Mouse (Mus musculus): ENCODE data around the gene Col27a1. TPM values are rescaled to one million over a fixed set of nuclear protein-coding genes. Genes with fewer than 3 reads are reported as not detected.

The Col27a1 gene
- total and polyA plus RNA-seq, 2 experiments from 2014 or later: 0.56 to 5.3 TPM

DNA sequence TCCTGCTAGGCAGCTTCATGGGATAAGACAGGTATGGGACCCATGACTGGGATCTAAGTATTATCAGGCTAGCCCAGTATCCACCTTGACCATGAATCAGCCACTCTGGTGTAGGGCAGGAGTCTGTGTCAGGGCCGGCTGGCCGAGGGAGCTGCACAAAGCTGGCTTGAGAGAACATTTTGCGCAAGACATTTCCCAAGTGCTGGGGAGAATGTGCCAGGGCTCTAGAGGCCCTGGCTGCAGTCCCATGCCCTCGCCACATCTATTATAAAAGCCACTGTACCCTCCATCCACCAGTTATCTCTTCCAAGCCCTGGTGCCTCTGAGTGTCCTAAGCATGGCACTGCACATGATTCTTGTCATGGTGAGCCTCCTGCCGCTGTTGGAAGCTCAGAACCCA lies 148.3 kb downstream of the Col27a1 start, which contains the start of gene Orm2:
Gene Orm2, plus strand, starts transcription at position 300 of the 400 bp plus-strand sequence.
- H3K27me3 ChIP-seq (ENCODE audit: insufficient read depth, low read length): no peaks in the 10 kb centered on the region
- H3K4me2 ChIP-seq (ENCODE audit: low read depth): no peak within 1 kb of the TSS
- WGBS: 84% methylated on average over 5 of the region's 5 CpGs
- H3K4me1 ChIP-seq (ENCODE audit: insufficient read depth): no peaks in the 10 kb centered on the region
- H3K36me3 ChIP-seq (ENCODE audit: insufficient read depth): no peaks in the 10 kb centered on the region
- ATAC-seq: no peak
- H3K9me3 ChIP-seq (ENCODE audit: low read length): no peaks in the 10 kb centered on the region
- DNase-seq: no peak
- no peak for TF ChIP-seq CTCF (IDR thresholded peaks at IDR 0.05; ENCODE audit: low read depth)
- no peak within 1 kb of the TSS for H3K9ac ChIP-seq
- no peak within 1 kb of the TSS for H3K27ac ChIP-seq (ENCODE audit: low read depth, low read length)
- H3K4me3 ChIP-seq (ENCODE audit: low read depth, low read length): no peak within 1 kb of the TSS

DNA sequence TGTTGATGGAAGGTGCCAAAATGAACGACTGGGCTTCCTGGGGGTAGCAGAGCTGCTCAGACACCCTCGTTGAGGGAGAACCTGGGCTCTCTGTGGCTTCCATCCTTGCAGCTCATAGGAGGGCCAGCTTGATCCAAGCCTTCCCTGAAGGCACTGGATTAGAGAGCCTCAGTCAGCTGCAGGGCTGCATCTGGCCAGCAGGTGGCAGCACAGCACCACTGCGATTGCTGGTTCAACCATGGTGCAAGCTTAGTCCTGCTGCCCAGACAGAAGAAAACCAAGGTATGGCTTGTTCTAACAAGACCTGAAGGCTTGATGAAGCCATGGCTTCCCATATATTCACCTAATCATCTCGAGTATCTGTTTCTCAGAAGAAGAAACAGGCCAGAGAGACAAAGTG lies 154.8 kb downstream of the Col27a1 start:
- Histone ChIP-seq H3K9me3 (ENCODE audit: low read length) (no peaks in the 10 kb centered on the region), H3K36me3 (ENCODE audit: insufficient read depth) (peaks cover 10% of the 10 kb centered on the region), H3K27ac (ENCODE audit: low read depth, low read length) (no peak overlapping the region), H3K9ac (no peak overlapping the region), H3K4me1 (ENCODE audit: insufficient read depth) (no peaks in the 10 kb centered on the region), H3K4me3 (ENCODE audit: low read depth, low read length) (no peak overlapping the region), H3K27me3 (ENCODE audit: insufficient read depth, low read length) (no peaks in the 10 kb centered on the region), H3K4me2 (ENCODE audit: low read depth) (no peak overlapping the region)
- ATAC-seq (peak; percentile 78), DNase-seq (peak; percentile 85)
- TF ChIP-seq CTCF (IDR thresholded peaks at IDR 0.05; ENCODE audit: low read depth): peak; percentile 97
- 20% methylated on average over 4 of the region's 4 CpGs for WGBS

DNA sequence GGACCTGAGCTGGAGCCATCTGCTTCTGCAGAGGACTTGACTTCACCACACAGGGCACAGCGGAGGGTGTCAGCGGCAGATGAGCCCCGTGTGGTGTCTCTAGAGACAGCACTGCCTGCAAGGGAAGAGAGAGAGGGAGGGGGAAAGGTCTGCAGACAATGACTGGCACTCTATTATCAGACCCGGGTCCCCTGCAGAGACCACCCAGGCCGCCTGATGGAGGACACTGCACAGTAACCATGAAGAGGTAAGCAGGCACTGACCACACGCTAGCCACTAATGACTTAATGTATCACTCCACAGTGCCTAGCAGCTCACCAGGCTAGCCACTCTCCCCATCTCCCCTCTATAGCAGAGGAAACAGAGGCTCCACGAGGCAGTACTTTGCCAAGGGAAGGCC lies 157.1 kb downstream of the Col27a1 start:
- no peak for TF ChIP-seq CTCF (IDR thresholded peaks at IDR 0.05; ENCODE audit: low read depth)
- no peaks in the 10 kb centered on the region for H3K4me1 ChIP-seq (ENCODE audit: insufficient read depth)
- H3K36me3 ChIP-seq (ENCODE audit: insufficient read depth): peaks cover 17% of the 10 kb centered on the region
- DNase-seq (no peak), ATAC-seq (no peak)
- H3K4me3 ChIP-seq (ENCODE audit: low read depth, low read length): no peak overlapping the region
- no peak overlapping the region for H3K4me2 ChIP-seq (ENCODE audit: low read depth)
- WGBS: 46% methylated on average over 7 of the region's 7 CpGs
- H3K9me3 ChIP-seq (ENCODE audit: low read length): no peaks in the 10 kb centered on the region
- H3K9ac ChIP-seq: no peak overlapping the region
- no peaks in the 10 kb centered on the region for H3K27me3 ChIP-seq (ENCODE audit: insufficient read depth, low read length)
- H3K27ac ChIP-seq (ENCODE audit: low read depth, low read length): no peak overlapping the region

DNA sequence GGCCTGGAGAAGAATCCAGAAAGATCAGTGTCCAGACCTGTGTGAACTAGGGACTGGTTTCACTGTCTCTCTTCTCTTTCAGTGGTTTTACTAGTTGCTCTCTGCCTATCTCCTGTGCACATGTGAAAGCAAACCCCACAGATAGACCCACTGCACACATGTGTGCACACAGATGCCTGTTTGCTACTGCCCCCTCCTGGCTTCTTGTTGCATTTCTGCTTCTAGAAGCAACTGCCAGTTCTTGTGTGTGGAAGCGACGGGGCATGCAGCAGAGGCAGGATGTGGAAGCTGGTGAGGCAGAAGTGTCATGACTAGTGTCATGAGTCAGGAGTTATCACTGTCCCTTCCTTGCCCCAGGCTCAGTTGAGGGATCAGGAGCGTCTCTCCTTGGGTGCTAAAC lies 158.1 kb downstream of the Col27a1 start:
- no peak overlapping the region for H3K9ac ChIP-seq
- no peaks in the 10 kb centered on the region for H3K4me1 ChIP-seq (ENCODE audit: insufficient read depth)
- no peak overlapping the region for H3K27ac ChIP-seq (ENCODE audit: low read depth, low read length)
- WGBS: 49% methylated on average over 3 of the region's 3 CpGs
- H3K4me3 ChIP-seq (ENCODE audit: low read depth, low read length): no peak overlapping the region
- H3K36me3 ChIP-seq (ENCODE audit: insufficient read depth): peaks cover 19% of the 10 kb centered on the region
- no peak overlapping the region for H3K4me2 ChIP-seq (ENCODE audit: low read depth)
- TF ChIP-seq CTCF (IDR thresholded peaks at IDR 0.05; ENCODE audit: low read depth): peak; percentile 65
- no peaks in the 10 kb centered on the region for H3K27me3 ChIP-seq (ENCODE audit: insufficient read depth, low read length)
- no peak for ATAC-seq
- no peaks in the 10 kb centered on the region for H3K9me3 ChIP-seq (ENCODE audit: low read length)
- peak; percentile 48 for DNase-seq

DNA sequence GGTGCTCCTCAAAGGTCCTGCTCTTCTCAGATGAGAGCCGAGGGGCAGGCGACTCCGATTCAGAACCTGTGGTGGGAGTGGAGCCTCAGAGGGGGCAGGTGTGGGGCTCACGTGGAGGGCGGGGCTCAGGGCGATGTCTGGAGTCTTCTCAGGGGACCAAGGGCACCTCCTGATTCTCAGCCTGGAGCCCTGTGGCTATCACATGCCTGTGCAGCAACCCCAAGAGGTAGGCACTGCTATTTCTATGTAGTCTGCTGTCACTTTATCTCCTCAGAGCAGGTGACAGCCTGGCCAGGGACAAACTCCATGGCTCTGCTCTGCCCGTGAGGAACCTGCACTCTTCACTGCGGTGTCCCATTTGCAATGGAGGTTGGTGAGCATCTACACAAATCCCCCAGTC lies 159.6 kb downstream of the Col27a1 start:
- H3K9me3 ChIP-seq (ENCODE audit: low read length): no peaks in the 10 kb centered on the region
- H3K4me2 ChIP-seq (ENCODE audit: low read depth): no peak overlapping the region
- ATAC-seq: no peak
- no peak overlapping the region for H3K4me3 ChIP-seq (ENCODE audit: low read depth, low read length)
- no peak overlapping the region for H3K27ac ChIP-seq (ENCODE audit: low read depth, low read length)
- no peak for TF ChIP-seq CTCF (IDR thresholded peaks at IDR 0.05; ENCODE audit: low read depth)
- no peaks in the 10 kb centered on the region for H3K27me3 ChIP-seq (ENCODE audit: insufficient read depth, low read length)
- H3K36me3 ChIP-seq (ENCODE audit: insufficient read depth): peaks cover 24% of the 10 kb centered on the region
- DNase-seq: no peak
- H3K4me1 ChIP-seq (ENCODE audit: insufficient read depth): no peaks in the 10 kb centered on the region
- 95% methylated on average over 8 of the region's 8 CpGs for WGBS
- no peak overlapping the region for H3K9ac ChIP-seq

DNA sequence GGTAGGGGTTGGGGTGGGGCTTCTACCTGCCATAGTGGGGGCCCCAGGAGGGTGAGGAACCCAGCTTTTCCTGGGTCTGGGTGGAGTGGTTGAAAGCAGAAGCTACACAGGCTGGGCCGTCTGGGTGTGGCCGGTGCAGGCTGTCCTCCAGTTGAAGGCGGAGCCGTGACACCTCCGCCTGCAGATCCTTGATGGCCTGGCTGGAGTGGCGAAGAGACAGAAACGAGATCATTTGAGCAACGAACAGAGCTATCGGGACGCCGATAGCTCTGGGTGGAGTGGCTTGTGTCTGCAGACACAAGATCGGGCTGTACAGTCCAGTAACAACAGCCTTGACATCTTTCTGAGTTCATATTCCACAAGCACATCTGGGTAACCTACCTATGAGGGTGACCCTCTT lies 160.5 kb downstream of the Col27a1 start:
- no peak overlapping the region for H3K4me2 ChIP-seq (ENCODE audit: low read depth)
- no peak for TF ChIP-seq CTCF (IDR thresholded peaks at IDR 0.05; ENCODE audit: low read depth)
- no peaks in the 10 kb centered on the region for H3K4me1 ChIP-seq (ENCODE audit: insufficient read depth)
- H3K9me3 ChIP-seq (ENCODE audit: low read length): no peaks in the 10 kb centered on the region
- peaks cover 32% of the 10 kb centered on the region for H3K36me3 ChIP-seq (ENCODE audit: insufficient read depth)
- DNase-seq: no peak
- H3K27me3 ChIP-seq (ENCODE audit: insufficient read depth, low read length): no peaks in the 10 kb centered on the region
- H3K9ac ChIP-seq: no peak overlapping the region
- H3K27ac ChIP-seq (ENCODE audit: low read depth, low read length): no peak overlapping the region
- ATAC-seq: no peak
- H3K4me3 ChIP-seq (ENCODE audit: low read depth, low read length): no peak overlapping the region
- WGBS: 93% methylated on average over 12 of the region's 12 CpGs

DNA sequence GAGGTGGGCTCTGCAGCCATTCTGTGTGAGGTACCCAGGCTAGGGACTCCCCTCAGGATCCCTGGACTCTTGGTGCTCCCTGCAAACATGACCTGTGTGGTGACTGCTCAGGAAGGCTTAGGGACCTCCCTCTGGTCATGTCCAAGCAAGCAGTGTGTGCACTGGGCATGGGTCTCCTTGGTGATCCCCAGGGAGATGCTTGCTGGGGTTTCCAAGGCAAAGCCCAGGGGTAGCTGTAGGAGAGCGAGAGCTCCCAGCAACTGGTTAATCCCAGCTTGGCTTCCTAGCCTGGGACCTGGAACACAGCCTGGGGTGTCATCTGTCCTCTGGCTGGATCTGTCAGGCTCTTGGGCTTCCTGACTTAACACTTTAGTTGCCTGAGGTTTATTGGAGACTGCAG lies 161.6 kb downstream of the Col27a1 start:
- Histone ChIP-seq H3K4me2 (ENCODE audit: low read depth) (no peak overlapping the region), H3K9me3 (ENCODE audit: low read length) (no peaks in the 10 kb centered on the region), H3K4me3 (ENCODE audit: low read depth, low read length) (no peak overlapping the region), H3K36me3 (ENCODE audit: insufficient read depth) (peaks cover 42% of the 10 kb centered on the region), H3K27ac (ENCODE audit: low read depth, low read length) (no peak overlapping the region), H3K4me1 (ENCODE audit: insufficient read depth) (no peaks in the 10 kb centered on the region), H3K9ac (no peak overlapping the region), H3K27me3 (ENCODE audit: insufficient read depth, low read length) (no peaks in the 10 kb centered on the region)
- peak; percentile 58 for ATAC-seq
- 58% methylated on average over 1 of the region's 1 CpGs for WGBS
- TF ChIP-seq CTCF (IDR thresholded peaks at IDR 0.05; ENCODE audit: low read depth): no peak
- DNase-seq: peak; percentile 45

DNA sequence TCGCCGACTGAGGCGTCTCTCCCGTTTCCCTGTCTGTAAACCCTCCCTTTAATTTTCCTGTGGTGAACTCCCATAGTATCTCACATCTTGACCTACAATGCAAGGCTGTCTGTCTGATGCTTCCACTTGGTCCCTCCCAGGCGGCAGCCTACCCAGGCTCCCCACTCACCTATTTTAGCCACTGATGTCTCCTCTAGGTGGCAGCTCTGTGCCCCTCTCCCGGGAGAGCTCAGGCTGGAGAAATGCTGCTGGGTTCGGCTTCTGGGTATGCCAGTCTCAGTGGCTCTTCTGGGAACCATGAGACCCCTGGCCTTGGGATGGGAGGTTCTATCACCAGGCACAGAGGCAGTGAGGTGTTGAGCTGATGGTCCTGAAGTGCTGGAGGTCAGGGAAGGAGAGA lies 163.7 kb downstream of the Col27a1 start:
- H3K27me3 ChIP-seq (ENCODE audit: insufficient read depth, low read length): no peaks in the 10 kb centered on the region
- 61% methylated on average over 7 of the region's 7 CpGs for WGBS
- H3K4me3 ChIP-seq (ENCODE audit: low read depth, low read length): no peak overlapping the region
- no peaks in the 10 kb centered on the region for H3K9me3 ChIP-seq (ENCODE audit: low read length)
- H3K27ac ChIP-seq (ENCODE audit: low read depth, low read length): no peak overlapping the region
- peak; percentile 48 for TF ChIP-seq CTCF (IDR thresholded peaks at IDR 0.05; ENCODE audit: low read depth)
- no peaks in the 10 kb centered on the region for H3K4me1 ChIP-seq (ENCODE audit: insufficient read depth)
- DNase-seq (no peak), ATAC-seq (no peak)
- no peak overlapping the region for H3K4me2 ChIP-seq (ENCODE audit: low read depth)
- H3K9ac ChIP-seq: no peak overlapping the region
- peaks cover 53% of the 10 kb centered on the region for H3K36me3 ChIP-seq (ENCODE audit: insufficient read depth)

Measured in forebrain, postnatal 0 days (tissue).